Mouse (Mus musculus) testis, adult 2 months (tissue): ENCODE results near the gene Akap13. TPM values are rescaled to one million over a fixed set of nuclear protein-coding genes. Genes with fewer than 3 reads are reported as not detected.

ENCODE experiments used
- H3K27ac ChIP-seq: fragments of 200-500 bp; 2 replicates; pipeline ENCODE4 v1.5.1; 2012; ENCODE audit warnings: low read depth, low read length; ENCODE audit not compliant: control insufficient read depth, insufficient read depth
- H3K27me3 ChIP-seq: fragments of 200-500 bp; 2 replicates; pipeline ENCODE4 v1.6.1; 2012; ENCODE audit warnings: mild to moderate bottlenecking, low read length, moderate library complexity; ENCODE audit not compliant: control insufficient read depth, insufficient read depth
- H3K36me3 ChIP-seq: fragments of 200-500 bp; 2 replicates; pipeline ENCODE4 v1.6.1; 2012; ENCODE audit warnings: mild to moderate bottlenecking, low read length; ENCODE audit not compliant: control insufficient read depth, insufficient read depth
- H3K4me1 ChIP-seq: fragments of 200-500 bp; 2 replicates; pipeline ENCODE4 v1.6.1; 2012; ENCODE audit warnings: low read length; ENCODE audit not compliant: control insufficient read depth, insufficient read depth
- H3K4me3 ChIP-seq: fragments of 200-500 bp; 2 replicates; pipeline ENCODE4 v1.5.1; 2012; ENCODE audit warnings: low read depth, mild to moderate bottlenecking, low read length, moderate library complexity, mixed read lengths; ENCODE audit not compliant: control insufficient read depth
- CTCF ChIP-seq: fragments of 200-500 bp; IDR thresholded peaks from 2 replicates; pipeline ENCODE4 v1.5.1; 2012; ENCODE audit warnings: low read depth, mild to moderate bottlenecking, inconsistent platforms, low read length, moderate library complexity; ENCODE audit not compliant: control insufficient read depth, insufficient read depth, insufficient replicate concordance
- POLR2A ChIP-seq: fragments of 200-500 bp; IDR thresholded peaks from 2 replicates; pipeline ENCODE4 v1.6.1; 2012; ENCODE audit warnings: low read depth, mild to moderate bottlenecking, inconsistent platforms, low read length, moderate library complexity; ENCODE audit not compliant: control insufficient read depth
- polyA plus RNA-seq: library from polyadenylated mRNA; depleted of rRNA; stranded (reverse); fragments of >200 nt; gene quantifications from 2 replicates; pipeline ENCODE4 v1.2.3, GENCODE M21; 2012

The Akap13 gene
- polyA plus RNA-seq, 1 experiment, result 4.1 TPM

DNA sequence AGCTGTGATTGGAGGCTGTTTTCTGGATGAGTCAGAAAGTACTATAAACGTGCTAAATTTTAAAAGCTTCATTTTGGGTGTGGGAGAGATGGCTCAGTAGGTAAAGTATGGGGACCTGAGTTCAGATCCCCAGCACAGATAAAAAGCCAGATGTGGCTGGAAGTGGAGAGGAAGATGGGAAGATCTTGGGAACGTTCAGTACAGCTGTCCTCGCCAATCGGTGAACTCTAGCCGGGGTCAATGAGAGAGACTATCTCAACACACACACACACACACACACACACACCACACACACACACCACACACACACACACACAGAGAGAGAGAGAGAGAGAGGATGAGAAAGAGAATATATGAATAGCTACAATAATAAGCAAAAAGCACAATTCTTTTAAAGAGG lies 81.0 kb downstream of the Akap13 start:
- TF ChIP-seq POLR2A, result no peak
- TF ChIP-seq CTCF, result no peak
- Histone ChIP-seq H3K36me3 (no peaks in the 10 kb centered on the region), H3K27me3 (no peaks in the 10 kb centered on the region), H3K4me3 (no peak overlapping the region), H3K27ac (no peak overlapping the region), H3K4me1 (no peaks in the 10 kb centered on the region)

DNA sequence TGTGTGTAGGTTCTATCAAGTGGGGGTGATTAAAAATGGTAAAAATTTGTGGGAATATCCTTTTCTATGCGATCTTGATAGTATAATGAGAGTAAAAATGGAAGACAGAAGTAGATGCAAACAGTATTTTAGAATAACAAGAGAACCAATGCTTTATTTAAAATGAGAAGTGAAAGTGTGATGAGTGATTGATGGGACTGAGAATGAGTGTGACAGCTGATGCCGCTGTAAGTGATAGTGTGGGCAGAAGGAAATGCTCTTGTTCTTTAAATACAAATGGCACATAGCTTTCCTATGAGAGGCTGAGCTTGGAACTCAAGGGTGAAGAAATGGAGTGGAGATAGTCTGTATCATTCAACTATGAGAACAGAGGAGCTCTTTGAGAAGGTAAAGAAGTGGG lies 82.2 kb downstream of the Akap13 start:
- TF ChIP-seq CTCF, result no peak
- TF ChIP-seq POLR2A, result no peak
- H3K36me3 ChIP-seq, result no peaks in the 10 kb centered on the region
- H3K4me1 ChIP-seq, result no peaks in the 10 kb centered on the region
- no peak overlapping the region for H3K27ac ChIP-seq
- no peaks in the 10 kb centered on the region for H3K27me3 ChIP-seq
- no peak overlapping the region for H3K4me3 ChIP-seq

DNA sequence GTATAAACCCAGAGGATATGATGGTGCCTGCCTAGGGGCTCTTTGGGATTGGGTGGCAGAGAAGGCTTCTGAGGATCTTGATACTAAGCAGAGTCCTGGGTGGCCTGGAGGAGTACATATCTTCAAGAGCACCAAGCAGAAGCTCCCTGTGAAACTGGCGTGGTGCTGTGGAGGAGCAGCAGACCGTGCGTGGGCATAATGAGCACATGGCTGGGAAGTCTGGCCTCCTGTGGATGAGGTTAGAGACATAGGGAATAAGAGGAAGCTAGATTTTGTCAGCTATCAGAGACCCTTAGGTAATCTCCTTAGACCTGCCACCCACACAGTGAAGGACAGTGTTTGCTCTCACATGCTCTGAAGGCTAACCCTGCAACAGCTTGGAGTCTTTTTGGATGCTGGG lies 83.2 kb downstream of the Akap13 start:
- TF ChIP-seq CTCF (no peak), POLR2A (no peak)
- no peaks in the 10 kb centered on the region for H3K4me1 ChIP-seq
- H3K27ac ChIP-seq, result no peak overlapping the region
- H3K27me3 ChIP-seq, result no peaks in the 10 kb centered on the region
- no peak overlapping the region for H3K4me3 ChIP-seq
- no peaks in the 10 kb centered on the region for H3K36me3 ChIP-seq

DNA sequence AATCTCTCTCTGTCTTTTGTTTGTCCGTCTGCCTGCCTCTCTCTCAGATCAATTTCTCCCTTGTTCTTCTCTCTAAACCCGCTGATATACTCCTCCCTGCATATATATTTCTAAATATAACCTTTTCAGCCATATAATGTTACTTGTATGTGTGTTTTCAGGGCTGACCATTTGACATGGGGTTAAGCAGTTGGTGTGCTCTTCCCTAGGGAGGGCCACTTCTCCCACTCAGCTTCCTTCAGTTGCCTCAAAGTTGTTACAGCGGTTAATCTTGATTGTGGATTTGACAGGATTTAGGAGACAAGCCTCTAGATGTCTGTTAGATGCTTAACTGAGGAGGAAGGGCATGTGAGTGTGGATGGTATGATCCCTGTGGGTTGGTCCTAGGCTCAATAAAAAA lies 83.8 kb downstream of the Akap13 start:
- H3K27me3 ChIP-seq, result no peaks in the 10 kb centered on the region
- no peaks in the 10 kb centered on the region for H3K4me1 ChIP-seq
- TF ChIP-seq POLR2A, result no peak
- no peak for TF ChIP-seq CTCF
- no peak overlapping the region for H3K4me3 ChIP-seq
- no peak overlapping the region for H3K27ac ChIP-seq
- H3K36me3 ChIP-seq, result no peaks in the 10 kb centered on the region

DNA sequence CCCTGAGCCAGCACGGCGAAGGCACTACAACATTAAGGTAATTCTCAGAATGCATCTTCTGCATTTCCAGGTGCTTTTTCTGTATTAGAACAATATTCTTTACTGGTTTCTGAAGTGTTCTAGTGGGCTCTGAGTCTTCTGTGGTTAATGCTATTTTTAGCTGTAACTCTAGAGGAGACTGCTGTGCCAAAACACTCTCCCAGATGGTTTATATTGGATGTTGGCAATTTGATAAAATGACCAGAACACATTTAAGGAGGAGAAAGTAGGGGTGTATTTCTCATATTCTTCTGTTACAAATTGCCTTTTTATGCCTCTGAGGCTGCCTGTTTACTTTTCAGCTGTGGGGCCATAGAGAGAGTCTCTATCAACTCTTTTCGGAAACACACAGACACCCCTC lies 94.5 kb downstream of the Akap13 start:
- H3K36me3 ChIP-seq, result no peaks in the 10 kb centered on the region
- H3K27ac ChIP-seq, result no peak overlapping the region
- H3K4me1 ChIP-seq, result no peaks in the 10 kb centered on the region
- no peak overlapping the region for H3K4me3 ChIP-seq
- TF ChIP-seq CTCF (no peak), POLR2A (no peak)
- H3K27me3 ChIP-seq, result no peaks in the 10 kb centered on the region

DNA sequence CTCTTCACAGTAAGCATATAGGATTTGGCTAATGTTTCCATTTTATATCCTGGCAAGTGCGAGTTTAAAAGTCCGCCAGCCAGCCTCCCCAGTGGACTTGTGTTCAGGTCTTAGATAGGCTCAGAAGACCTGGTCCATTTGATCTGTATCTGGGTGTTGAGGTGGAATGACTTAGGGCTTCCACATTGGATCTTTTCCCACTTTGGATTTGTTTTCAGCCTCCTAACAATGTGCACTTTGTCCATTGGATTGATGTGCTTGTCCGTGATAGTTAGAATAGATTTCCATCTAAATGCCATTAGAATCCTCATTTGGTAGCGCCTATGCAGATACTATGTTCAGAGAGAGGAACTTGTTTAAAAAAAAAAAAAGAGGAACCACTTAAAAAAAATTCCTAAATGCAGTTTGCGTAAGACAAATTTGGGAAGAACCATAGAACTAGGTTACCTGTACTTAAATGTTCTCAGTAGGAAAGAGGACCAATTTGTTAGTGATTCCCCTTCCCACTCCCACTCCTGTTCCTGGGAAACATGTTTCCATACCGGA lies 95.5 kb downstream of the Akap13 start:
- TF ChIP-seq CTCF, result no peak
- TF ChIP-seq POLR2A, result no peak
- Histone ChIP-seq H3K36me3 (no peaks in the 10 kb centered on the region), H3K27ac (no peak overlapping the region), H3K27me3 (no peaks in the 10 kb centered on the region), H3K4me3 (no peak overlapping the region), H3K4me1 (peaks cover 3% of the 10 kb centered on the region; the same call in 1 of the 2 replicates)

DNA sequence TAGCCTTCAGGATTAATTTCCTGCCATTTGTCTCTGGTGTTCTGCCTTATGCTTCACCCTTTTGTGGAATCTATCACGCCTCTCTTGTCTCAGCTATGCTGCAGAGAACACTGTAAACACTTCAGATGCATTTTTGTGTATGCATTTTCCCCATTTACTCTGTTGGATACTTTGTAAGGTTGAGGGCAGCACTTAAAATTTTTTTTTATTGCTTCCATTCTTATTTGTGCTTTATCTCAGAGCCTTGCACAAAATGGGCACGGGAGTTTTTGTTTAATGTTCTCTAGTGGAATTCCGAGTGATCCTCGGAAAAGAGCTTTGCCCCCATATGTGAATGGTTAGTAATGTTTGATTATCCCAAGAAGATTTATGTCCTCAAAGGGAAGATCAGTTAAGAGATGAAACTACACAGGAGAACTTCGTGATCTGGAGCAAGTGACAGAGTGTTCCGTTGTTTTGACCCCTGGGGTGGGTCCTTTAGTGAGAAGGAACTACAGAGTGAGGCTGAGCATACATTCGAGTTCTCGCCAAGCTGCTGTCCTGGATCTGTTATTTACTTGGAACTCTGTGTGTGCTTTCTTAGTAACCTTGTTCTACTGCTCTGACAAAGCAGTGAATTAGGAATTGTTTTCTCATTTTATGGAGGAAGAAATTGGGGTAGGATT lies 97.8 kb downstream of the Akap13 start:
- no peaks in the 10 kb centered on the region for H3K36me3 ChIP-seq
- no peak overlapping the region for H3K27ac ChIP-seq
- H3K27me3 ChIP-seq, result no peaks in the 10 kb centered on the region
- TF ChIP-seq POLR2A, result no peak
- no peak overlapping the region for H3K4me3 ChIP-seq
- peaks cover 3% of the 10 kb centered on the region; the same call in 1 of the 2 replicates for H3K4me1 ChIP-seq

DNA sequence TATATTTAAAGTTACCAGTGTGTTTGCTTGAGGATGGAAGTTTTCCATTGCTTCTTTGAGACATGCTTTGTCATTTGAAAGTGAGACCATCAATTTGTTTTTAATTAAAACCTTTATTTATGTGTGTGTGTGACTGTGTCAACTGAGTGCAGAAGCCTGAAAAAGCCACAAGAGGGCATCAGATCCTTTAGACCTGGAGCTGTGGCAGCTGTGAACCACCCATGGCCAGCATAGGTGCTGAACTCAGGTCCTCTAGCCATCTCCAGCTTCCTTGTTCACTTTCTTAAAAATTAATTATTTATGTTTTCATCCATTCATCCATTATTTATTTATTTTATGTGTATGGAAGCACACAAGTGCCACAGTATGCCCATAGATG lies 98.3 kb downstream of the Akap13 start:
- TF ChIP-seq POLR2A, result no peak
- H3K27me3 ChIP-seq, result no peaks in the 10 kb centered on the region

More for the DNA sequence above, 98.3 kb downstream of the Akap13 start:
- Histone ChIP-seq H3K4me1 (peaks cover 3% of the 10 kb centered on the region; the same call in 1 of the 2 replicates), H3K4me3 (no peak overlapping the region), H3K27ac (no peak overlapping the region), H3K36me3 (no peaks in the 10 kb centered on the region)
